Mouse (Mus musculus) liver, adult 2 months (tissue): ENCODE measurements at regions not wholly inside any gene's neighbourhood (a gene's known extent, or its start where the extent isn't known, plus 50 kb on each side); places are given as distances from the start of the nearest gene placed in this dataset.

Experiments used
- DNase-seq: peaks from one replicate; pipeline ENCODE4 v3.0.0-alpha.2; 2011; ENCODE audit warnings: low read depth, low spot score; ENCODE audit errors: extremely low read depth
- H3K27ac ChIP-seq: fragments of 200-500 bp; replicated peaks from 2 replicates; pipeline ENCODE4 v1.5.1; 2012; ENCODE audit warnings: low read depth, mild to moderate bottlenecking, control low read depth, inconsistent platforms, low read length; ENCODE audit not compliant: insufficient read depth
- H3K27me3 ChIP-seq: fragments of 200-500 bp; 2 replicates; pipeline ENCODE4 v1.6.1; 2012; ENCODE audit warnings: mild to moderate bottlenecking, moderate library complexity, low read length, inconsistent platforms; ENCODE audit not compliant: control insufficient read depth, insufficient read depth
- H3K36me3 ChIP-seq: fragments of 200-500 bp; 2 replicates; pipeline ENCODE4 v1.6.1; 2012; ENCODE audit warnings: low read length, inconsistent platforms; ENCODE audit not compliant: control insufficient read depth, insufficient read depth
- H3K4me1 ChIP-seq: fragments of 200-500 bp; 2 replicates; pipeline ENCODE4 v1.6.1; 2011; ENCODE audit warnings: low read length; ENCODE audit not compliant: control insufficient read depth, insufficient read depth
- H3K4me3 ChIP-seq: fragments of 200-500 bp; 2 replicates; pipeline ENCODE4 v1.5.1; 2011; ENCODE audit warnings: low read depth, mild to moderate bottlenecking, control low read depth, low read length, moderate library complexity; ENCODE audit not compliant: insufficient read depth
- H3K79me2 ChIP-seq: fragments of 200-500 bp; 2 replicates; pipeline ENCODE4 v1.6.1; 2012; ENCODE audit warnings: inconsistent platforms, mild to moderate bottlenecking, low read length, moderate library complexity; ENCODE audit not compliant: control insufficient read depth, insufficient read depth
- H3K9ac ChIP-seq: fragments of 200-500 bp; 2 replicates; pipeline ENCODE4 v1.6.1; 2012; ENCODE audit warnings: low read depth, mild to moderate bottlenecking, control low read depth, inconsistent platforms, low read length
- CTCF ChIP-seq: fragments of 200-500 bp; IDR thresholded peaks from 2 replicates; pipeline ENCODE4 v1.5.1; 2011; ENCODE audit warnings: low read depth, low read length, control low read depth
- POLR2A ChIP-seq: fragments of 200-500 bp; IDR thresholded peaks from 2 replicates; pipeline ENCODE4 v1.6.1; 2011; ENCODE audit warnings: low read length, control low read depth; ENCODE audit not compliant: insufficient read depth; ENCODE audit errors: extremely low read depth
- WGBS: fragments of 180-500 bp; shearing (Covaris S2); methylation state at CpG from one replicate; pipeline ENCODE4 v1.1.7; 2018; 5-methylcytosine and 5-hydroxymethylcytosine counted together

DNA sequence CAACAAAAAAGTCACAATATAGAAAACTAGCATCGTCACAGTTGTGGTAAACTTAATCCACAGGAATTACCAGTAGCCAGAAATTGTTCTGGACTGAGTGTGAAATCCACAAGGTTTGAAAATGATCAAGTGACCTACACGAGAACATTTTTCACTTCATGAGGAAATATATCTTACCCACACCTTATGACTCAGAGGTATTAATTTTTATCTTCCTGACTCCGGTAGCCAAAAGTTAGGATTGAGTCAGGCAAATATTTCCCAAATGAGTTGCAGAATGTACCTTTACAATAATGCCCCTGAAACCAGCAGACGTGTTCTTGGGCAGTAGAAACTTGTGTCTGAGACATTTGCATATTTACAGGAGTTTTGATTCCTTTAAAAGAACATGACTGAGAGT, 75.3 kb upstream of the Mtap start:
- 89% methylated on average over 4 of the region's 4 CpGs for WGBS

DNA sequence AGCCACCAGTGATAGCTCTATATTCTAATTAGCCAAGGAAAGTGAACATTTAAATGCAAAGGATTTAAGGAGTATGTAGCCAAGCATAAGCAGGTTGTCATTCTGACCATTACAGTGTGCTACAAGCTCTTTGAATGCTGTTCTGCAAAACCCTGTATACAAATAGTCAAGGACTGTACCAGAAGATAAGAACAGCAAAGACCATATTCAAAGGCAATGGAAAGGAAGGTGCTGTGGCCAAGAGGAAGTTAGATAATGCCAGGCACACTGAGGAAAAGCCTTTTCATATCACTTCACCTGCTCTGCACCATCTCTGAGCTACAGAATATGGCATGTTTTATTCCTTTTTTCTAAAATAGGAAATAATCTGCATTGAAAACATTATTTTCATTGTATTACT, 79.3 kb upstream of the Mtap start:
- H3K27ac ChIP-seq: no peak overlapping the region

More for the DNA sequence above, 75.3 kb upstream of the Mtap start:
- no peak overlapping the region for H3K4me3 ChIP-seq
- no peak overlapping the region for H3K27ac ChIP-seq
- H3K4me1 ChIP-seq: no peaks in the 10 kb centered on the region
- H3K36me3 ChIP-seq: no peaks in the 10 kb centered on the region
- no peak for DNase-seq
- TF ChIP-seq CTCF (no peak), POLR2A (no peak)
- H3K9ac ChIP-seq: no peak overlapping the region
- no peaks in the 10 kb centered on the region for H3K79me2 ChIP-seq
- no peaks in the 10 kb centered on the region for H3K27me3 ChIP-seq

GRCm38 (mm10) chr4:89057135-89057534, 79.8 kb upstream of the Mtap start:
- no peaks in the 10 kb centered on the region for H3K27me3 ChIP-seq
- DNase-seq: no peak
- TF ChIP-seq POLR2A (no peak), CTCF (no peak)
- H3K4me1 ChIP-seq: no peaks in the 10 kb centered on the region
- no peaks in the 10 kb centered on the region for H3K36me3 ChIP-seq
- no peak overlapping the region for H3K4me3 ChIP-seq
- no peak overlapping the region for H3K9ac ChIP-seq
- no peaks in the 10 kb centered on the region for H3K79me2 ChIP-seq
- H3K27ac ChIP-seq: no peak overlapping the region
- WGBS: 86% methylated on average over 1 of the region's 1 CpGs

More for the DNA sequence above, 79.3 kb upstream of the Mtap start:
- H3K79me2 ChIP-seq: no peaks in the 10 kb centered on the region
- no peak overlapping the region for H3K4me3 ChIP-seq
- H3K9ac ChIP-seq: no peak overlapping the region
- H3K27me3 ChIP-seq: no peaks in the 10 kb centered on the region
- no peaks in the 10 kb centered on the region for H3K36me3 ChIP-seq
- no peaks in the 10 kb centered on the region for H3K4me1 ChIP-seq
- DNase-seq: no peak
- no peak for TF ChIP-seq CTCF
- no peak for TF ChIP-seq POLR2A

GRCm38 (mm10) chr4:89055969-89056368, 81.0 kb upstream of the Mtap start:
- Histone ChIP-seq H3K27ac (no peak overlapping the region), H3K9ac (no peak overlapping the region), H3K79me2 (no peaks in the 10 kb centered on the region), H3K4me1 (no peaks in the 10 kb centered on the region), H3K4me3 (no peak overlapping the region), H3K27me3 (no peaks in the 10 kb centered on the region), H3K36me3 (no peaks in the 10 kb centered on the region)
- TF ChIP-seq POLR2A (no peak), CTCF (no peak)
- no peak for DNase-seq
- 85% methylated on average over 3 of the region's 3 CpGs for WGBS

DNA sequence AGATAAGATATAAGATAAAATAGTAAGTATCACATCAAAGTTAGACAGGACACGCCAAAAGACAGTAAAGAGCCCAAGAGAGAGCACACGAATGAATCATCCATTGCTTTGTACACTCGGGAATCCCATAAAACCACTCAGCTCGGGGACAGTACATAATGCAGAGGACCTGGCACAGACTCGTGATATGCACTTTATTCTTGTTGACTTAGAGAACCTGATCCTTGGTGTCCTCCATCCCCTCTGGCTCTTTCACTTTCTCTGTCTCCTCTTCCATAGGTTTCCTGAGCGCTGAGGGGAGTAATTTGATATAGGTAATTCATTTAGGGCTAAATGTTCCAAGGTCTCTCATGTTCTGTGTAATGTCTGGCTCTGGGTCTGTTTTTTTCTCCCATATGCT, 83.3 kb upstream of the Mtap start:
- 59% methylated on average over 6 of the region's 6 CpGs for WGBS
- H3K36me3 ChIP-seq: no peaks in the 10 kb centered on the region
- no peaks in the 10 kb centered on the region for H3K4me1 ChIP-seq
- no peak for TF ChIP-seq CTCF
- TF ChIP-seq POLR2A: no peak
- H3K27ac ChIP-seq: no peak overlapping the region
- no peak overlapping the region for H3K9ac ChIP-seq
- no peaks in the 10 kb centered on the region for H3K79me2 ChIP-seq
- no peak overlapping the region for H3K4me3 ChIP-seq
- H3K27me3 ChIP-seq: no peaks in the 10 kb centered on the region
- DNase-seq: no peak

DNA sequence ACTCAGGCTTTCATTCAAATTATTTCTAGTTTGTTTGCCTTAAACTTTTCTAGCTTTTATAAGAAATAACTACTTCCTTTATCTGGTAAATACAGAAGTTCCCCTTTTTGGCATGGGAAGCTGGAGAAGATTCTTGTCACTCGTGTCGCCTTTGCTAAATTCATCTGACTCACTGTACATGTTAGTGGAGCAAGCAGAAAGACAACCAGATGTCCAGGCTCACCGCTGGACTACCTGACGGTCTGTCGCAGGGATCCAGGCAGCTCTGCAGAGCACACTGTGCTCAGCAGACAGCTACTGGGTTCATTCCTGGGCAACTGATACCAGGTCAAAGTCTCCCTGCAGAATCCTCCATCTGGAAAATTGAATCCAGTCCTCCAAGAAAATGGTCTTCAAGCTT, 85.0 kb upstream of the Mtap start:
- TF ChIP-seq CTCF (no peak), POLR2A (no peak)
- no peak overlapping the region for H3K9ac ChIP-seq
- no peak for DNase-seq
- WGBS: 76% methylated on average over 5 of the region's 5 CpGs
- H3K27ac ChIP-seq: no peak overlapping the region
- no peaks in the 10 kb centered on the region for H3K79me2 ChIP-seq
- H3K4me3 ChIP-seq: no peak overlapping the region
- no peaks in the 10 kb centered on the region for H3K27me3 ChIP-seq
- H3K4me1 ChIP-seq: no peaks in the 10 kb centered on the region
- H3K36me3 ChIP-seq: no peaks in the 10 kb centered on the region
